Mouse (Mus musculus) frontal cortex, postnatal 10 days (tissue): Measurements from ENCODE around the gene Gpc2.
A peak's percentile ranks its signal among the peaks of the same experiment; 100 is the strongest.

Source experiments
- DNase-seq, 2 experiments: peaks; one replicate each; pipeline ENCODE4 v3.0.0; 2022; ENCODE audit warnings: low spot score in 2 of 2, mixed read lengths in 1 of 2

Gpc2 gene

GRCm38 (mm10) chr5:138279585-138280424 lies at the start of gene Gpc2, which contains the start of the genes Gm43720 and Stag3:
Gene Gpc2 (minus strand): TSS chr5:138280005.
Gene Gm43720 (minus strand): TSS chr5:138279958.
Gene Stag3 (plus strand): TSS chr5:138280240.
- peak; percentile 89 to 90 for DNase-seq

- no peak for DNase-seq
Measured at GRCm38 (mm10) chr5:138312795-138313194, 33.0 kb upstream of the Gpc2 start.

DNA sequence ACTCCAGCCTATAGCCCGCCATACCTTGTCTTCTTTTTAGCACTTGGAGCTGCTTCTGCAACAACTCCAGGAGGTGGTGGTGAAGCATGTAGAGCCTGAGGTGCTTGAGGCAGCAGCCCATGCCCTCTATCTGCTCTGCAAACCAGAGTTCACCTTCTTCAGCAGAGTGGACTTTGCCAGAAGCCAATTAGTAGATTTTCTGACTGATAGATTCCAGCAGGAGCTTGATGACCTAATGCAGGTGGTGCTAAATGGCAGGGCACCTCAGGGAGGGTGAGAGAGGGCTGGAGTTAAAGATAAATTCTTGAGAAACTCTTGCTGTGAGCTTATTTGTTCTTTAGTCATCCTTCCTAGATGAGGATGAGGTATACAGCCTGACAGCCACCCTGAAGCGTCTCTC lies 19.8 kb upstream of the Gpc2 start:
- no peak for DNase-seq

DNA sequence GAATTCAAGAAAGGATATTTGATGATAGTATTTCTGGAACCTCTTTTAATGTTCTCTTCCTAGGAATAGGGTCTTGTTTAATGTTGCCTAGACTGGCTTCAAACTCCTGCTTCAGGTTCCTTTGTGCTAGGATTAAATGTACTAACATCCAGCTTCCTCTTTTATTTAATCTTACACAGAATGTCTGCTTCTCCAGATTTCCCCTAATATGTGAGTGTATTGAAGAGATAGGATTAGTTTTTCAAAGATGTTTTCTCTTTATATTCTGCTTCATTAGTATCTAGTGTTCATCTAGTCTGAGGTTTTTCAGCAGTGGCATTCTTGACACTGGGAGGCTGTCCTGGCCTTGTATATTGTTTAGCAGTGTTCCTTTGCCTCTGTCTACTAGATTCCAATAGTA lies 14.4 kb upstream of the Gpc2 start:
- DNase-seq: no peak

- DNase-seq: no peak
Measured at GRCm38 (mm10) chr5:138291638-138292037, 11.8 kb upstream of the Gpc2 start.

- DNase-seq: no peak
Measured at GRCm38 (mm10) chr5:138287861-138288260, 8.1 kb upstream of the Gpc2 start.

- DNase-seq: no peak
Measured at GRCm38 (mm10) chr5:138283540-138283939, 3.7 kb upstream of the Gpc2 start.

DNA sequence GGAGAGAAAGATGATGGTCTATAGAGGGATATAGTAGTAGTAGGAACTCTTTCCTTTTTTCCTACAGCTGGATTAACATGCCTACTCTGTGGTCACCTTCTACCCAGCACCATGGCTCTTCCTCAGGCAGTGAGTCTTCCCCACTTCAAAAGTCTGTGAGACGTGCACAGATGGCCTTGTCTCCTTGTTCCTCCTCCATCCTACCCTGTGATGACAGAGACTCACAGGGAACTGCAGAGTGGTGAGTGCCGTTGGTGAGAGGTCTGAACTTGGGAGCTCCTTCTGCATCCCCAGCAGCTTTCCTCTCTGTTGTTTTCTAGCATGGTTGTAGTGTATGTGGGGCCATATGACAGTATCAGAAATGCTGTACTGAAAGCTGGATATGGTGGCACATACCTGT lies 2.0 kb upstream of the Gpc2 start:
- DNase-seq: no peak

DNA sequence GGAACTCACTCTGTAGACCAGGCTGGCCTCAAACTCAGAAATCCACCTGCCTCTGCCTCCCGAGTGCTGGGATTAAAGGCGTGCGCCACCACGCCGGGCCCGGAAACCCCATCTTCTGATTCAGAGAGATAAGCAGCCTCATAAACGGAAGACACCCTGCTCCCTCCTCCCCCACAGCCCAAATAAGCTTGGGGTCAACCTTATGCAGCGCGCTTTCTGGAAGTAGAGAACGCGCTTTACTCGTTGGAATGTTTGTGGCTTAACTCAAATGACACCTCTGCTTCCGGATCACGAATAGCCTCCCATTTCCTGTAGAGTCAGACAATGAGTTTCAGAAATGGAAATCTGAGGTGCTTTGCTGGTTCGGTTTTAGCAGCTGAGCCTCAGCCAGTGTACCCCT lies 1.0 kb upstream of the Gpc2 start:
- DNase-seq: no peak

DNA sequence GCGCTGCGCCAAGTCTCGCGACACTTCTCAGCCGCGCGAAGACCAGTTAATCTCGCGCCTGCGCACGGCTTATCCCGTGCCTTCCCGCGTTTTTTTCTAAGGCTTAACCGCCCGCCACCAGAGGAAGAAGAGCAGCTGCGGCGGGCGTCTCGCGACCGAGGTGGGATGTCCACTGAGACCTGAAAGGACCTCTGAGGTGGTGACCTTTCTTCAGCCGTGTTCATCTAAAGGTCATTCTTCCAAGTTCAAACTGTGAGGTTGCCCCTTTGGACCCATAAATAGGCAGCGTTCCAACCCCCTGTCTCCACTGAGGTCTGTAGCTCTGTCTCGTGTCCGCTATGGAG lies 592 bp upstream of the Gpc2 start:
- DNase-seq: no peak

DNA sequence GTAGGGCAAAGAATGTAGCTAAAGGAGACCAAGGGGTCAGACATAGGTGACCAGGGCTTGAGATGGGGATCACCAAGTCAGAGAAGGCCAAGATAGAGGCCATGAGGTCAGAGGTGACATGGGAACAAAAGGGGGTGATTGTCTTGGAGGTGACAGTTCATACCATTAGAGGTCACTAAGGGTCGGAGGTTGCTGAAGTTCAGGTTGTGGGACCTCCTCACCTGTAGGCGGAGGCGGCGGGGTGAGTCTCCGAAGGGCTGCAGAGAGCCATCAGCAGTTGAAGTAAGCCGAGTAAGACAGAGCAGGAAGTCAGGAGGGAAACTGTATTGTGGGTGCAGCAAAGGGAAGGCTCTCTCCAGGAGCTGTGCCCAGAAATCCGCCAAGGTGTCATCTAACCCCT lies 1.8 kb downstream of the Gpc2 start:
- DNase-seq: no peak

DNA sequence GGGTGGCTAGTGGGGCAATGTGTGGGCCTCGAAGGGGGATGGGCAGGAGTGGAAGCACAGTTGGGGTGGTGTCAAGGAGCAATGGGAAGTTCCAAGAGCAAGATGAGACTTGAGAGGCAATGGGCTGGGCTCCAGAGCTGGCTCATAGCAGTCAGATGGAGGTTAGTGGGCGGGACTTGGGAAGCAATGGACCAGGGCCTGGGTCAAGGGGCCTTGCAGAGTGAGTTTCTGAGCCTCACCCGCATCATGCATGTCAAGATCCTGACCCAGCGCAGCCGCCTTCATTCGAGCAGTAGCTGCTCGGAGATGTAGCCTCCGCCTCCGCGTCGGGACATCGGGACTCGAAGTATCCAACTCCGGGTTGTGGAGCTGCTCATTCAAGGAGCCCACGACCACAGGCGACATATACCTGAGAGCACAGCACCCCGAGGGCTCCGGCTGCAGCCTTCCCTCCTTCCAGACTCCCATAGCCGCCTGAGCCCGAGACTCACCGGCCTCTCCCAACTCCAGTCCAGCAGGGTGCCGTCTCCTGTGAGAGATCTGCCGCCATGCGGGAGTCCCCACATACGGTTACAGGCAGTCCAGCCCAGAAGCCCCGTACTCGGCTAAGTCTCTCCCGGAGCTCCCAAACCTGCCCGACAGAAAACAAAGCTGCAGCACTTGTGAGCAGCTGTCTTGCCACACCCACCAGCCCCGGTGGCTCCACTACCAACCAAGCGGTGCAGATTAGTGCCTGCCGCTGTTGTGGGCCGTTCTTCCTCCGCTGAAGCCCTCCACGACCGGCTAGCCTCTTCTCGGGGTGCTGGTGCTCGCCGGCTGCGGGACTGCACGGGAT lies 4.4 kb downstream of the Gpc2 start:
- DNase-seq: no peak

DNA sequence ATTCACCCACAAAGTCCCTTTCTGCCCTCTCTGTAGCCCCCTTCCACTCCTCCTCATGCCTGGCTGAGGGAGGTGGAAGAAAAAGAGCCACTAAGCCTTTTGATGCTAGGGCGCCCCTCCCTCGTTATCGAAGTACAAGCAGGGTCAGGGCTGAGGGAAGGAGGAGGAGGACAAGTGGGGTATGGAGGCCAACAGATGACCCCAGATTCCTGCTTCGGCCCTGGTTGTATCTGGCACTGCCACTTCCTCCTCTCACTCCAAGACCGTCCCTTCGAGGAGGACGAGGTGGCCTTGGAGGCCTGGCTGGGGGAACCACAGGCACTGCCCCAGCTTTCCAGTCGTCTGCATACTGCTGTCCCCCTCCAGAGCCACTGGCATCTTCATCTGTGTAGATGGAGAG lies 5.6 kb downstream of the Gpc2 start:
- no peak for DNase-seq

- no peak for DNase-seq
Measured at GRCm38 (mm10) chr5:138272409-138272923, 7.3 kb downstream of the Gpc2 start, which contains the start of gene Gal3st4. Gene Gal3st4 (minus strand): TSS chr5:138272840.

GRCm38 (mm10) chr5:138271232-138271631 lies 8.6 kb downstream of the Gpc2 start:
- DNase-seq: no peak

DNA sequence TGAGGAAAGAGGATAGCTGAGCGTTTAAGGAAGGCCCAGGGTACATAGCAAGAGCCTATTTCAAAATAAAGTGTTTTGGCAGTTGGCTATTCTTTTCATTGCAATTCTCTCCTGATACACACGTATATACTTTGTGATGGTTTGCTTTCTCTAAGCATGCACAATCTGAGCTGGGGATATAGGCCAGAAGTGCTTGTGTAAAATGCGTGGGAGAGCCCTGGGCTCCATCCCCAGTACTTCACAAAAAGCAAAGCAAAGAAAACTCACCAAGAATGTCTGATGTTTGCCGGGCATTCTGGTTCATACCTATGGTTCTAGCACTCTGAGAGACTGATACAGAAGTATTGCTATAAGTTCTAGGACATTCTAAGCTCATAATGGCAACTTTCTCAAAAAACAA lies 10.8 kb downstream of the Gpc2 start:
- DNase-seq: no peak

GRCm38 (mm10) chr5:138267114-138267513 lies 12.7 kb downstream of the Gpc2 start:
- DNase-seq: no peak

DNA sequence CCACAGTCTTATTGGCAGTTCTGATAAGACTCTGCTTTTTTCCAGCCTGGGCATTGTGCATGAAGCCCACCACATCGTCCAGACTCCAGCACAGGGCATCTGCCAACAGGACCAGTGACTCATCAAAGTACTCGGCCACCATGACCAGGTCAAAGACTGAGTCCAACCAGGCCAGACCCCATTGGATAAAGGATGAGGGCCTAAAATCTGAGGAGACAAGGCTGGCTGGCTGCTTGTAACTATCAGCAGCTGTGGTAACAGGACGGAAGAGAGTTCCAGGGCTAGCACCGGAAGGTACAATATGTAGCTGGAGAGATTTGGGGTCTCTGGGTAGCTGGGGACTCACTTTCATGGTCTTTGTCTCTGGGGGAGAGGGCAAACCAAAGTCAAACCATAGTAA lies 14.1 kb downstream of the Gpc2 start:
- no peak for DNase-seq

DNA sequence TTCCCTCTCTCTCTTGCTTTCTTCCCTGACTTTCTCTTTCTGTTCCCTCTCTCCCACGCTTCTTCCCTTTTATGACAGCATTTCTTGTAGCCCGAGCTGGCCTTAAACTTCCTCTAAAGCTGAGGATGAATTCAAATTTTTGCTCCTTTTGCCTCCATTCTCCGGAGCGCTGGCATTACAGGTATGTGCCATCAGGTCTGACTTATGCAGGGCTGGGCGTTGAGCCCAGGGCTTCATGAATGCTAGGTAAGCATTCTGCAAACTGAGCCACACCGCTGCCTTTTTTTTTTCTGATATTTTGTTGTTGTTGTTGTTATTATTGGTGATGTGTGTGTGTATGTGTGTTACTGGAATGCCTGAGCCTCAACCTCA lies 15.6 kb downstream of the Gpc2 start:
- DNase-seq: no peak

DNA sequence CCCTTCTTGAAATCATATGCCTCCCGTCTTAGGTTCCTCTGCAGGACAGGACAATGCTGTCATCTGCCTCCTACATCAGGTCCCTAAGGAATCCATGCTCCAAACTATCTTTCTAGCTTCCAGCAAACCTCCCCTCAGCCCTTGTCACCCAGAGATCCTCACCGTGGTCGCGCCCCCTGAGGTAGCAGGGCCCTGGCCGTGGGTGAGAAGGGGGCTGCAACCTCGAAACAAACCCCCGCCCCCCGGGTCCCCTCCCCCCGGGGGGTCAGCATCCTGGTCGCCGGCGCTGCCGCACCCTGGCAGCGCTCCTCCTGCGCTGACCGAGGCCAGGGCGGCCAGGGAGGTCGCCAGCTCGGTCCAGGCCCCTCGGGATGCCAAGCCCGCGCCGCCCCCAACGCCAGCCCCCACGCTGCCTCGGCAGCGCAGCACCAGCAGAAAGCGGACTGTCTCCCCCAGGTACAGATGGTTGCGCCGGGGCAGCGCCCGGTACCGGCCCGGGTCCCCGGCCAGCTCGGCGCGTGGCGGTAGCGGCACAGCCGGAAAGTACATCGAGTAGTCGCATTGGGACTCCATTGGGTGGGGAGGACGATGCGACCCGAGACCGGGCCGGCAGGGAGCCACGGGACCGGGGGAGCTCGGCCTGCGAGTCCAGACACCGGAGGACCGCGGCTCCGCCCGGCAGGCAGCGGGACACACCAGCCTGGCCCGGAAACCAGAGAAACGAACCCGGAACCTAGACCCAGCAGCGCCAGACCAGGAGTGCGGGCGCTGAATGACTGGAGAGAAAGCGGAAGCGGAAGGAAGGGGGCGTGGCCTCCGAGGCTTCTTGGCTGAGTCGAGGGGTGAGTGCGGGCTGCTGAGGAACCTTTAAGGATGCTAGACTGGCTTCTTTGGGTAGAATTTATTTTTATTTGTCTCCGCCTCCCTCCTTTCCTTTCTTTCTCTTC lies 16.3 kb downstream of the Gpc2 start, which contains the start of gene BC037034:
TSS of gene BC037034 (minus strand) at position 774 of the 947 bp plus-strand sequence.
- peak; percentile 84 to 91 for DNase-seq

DNA sequence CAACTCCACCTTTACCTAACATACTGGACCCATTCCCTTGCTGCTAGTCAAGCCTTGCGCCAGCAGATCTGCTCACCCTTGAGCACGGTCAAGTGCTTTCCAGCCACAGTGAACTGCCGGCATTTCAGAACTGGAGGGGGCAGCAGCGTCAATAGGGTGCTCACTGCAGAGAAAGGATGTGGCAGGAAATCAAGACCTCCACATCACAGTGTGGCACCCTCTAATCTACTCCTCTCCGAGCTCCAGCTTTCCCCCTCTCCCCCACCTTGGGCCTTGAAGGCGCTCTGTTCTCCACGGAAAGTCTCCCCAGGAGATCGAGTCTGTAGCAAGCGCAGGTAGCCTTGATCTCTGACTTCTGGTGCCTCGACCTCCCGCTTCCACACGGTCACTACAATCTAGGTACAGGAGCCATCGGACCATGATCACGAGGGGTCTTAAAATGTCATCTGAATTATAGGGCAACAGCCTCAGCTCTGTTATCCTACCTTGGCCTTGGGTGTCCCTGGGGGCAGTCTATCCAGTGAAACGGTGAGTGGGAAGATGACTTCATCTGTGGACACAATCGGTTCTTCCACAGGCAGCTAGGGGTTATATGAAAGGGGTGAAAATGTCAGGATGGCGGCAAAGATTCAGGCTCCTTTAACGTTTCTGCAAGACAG lies 17.1 kb downstream of the Gpc2 start:
- no peak for DNase-seq
